Mouse (Mus musculus) MEL (cell line): ENCODE measurements around the gene Tph2. TPM values are rescaled to one million over a fixed set of nuclear protein-coding genes. Genes with fewer than 3 reads are reported as not detected.
A peak's percentile ranks its signal among the peaks of the same experiment; 100 is the strongest.

Source experiments
- DNase-seq: peaks from one replicate; pipeline ENCODE4 v3.0.0; 2011; ENCODE audit warnings: low read depth, low spot score
- H3K27ac ChIP-seq: 2 replicates; pipeline ENCODE4 v1.5.1; 2012; ENCODE audit warnings: low read depth, mild to moderate bottlenecking, control low read depth, low read length, moderate library complexity; ENCODE audit not compliant: control insufficient read depth
- H3K27me3 ChIP-seq, 2 experiments: fragments of 150-350 bp in 1 of 2; sonication (generic) in 1 of 2; 2 replicates each; pipeline ENCODE4 v1.6.1; 2012; ENCODE audit warnings: low read length in 2 of 2, mild to moderate bottlenecking in 2 of 2, improper control_type of control experiment in 1 of 2, moderate library complexity in 1 of 2; ENCODE audit not compliant: insufficient read depth in 2 of 2, control insufficient read depth in 1 of 2
- H3K36me3 ChIP-seq, 2 experiments: 2 replicates each; pipeline ENCODE4 v1.6.1; 2012 to 2014; ENCODE audit warnings: low read length in 2 of 2, improper control_type of control experiment in 1 of 2, inconsistent platforms in 1 of 2, mild to moderate bottlenecking in 1 of 2; ENCODE audit not compliant: insufficient read depth in 2 of 2, control insufficient read depth in 1 of 2
- H3K4me1 ChIP-seq, 2 experiments: fragments of 150-350 bp in 1 of 2; sonication (generic) in 1 of 2; 2 replicates each; pipeline ENCODE4 v1.6.1; 2012; ENCODE audit warnings: low read length in 2 of 2, improper control_type of control experiment in 1 of 2, mild to moderate bottlenecking in 1 of 2; ENCODE audit not compliant: insufficient read depth in 2 of 2, control insufficient read depth in 1 of 2
- H3K4me3 ChIP-seq, 2 experiments: fragments of 150-350 bp in 1 of 2; sonication (generic) in 1 of 2; 2 replicates each; pipeline ENCODE4 v1.5.1; 2012; ENCODE audit warnings: low read depth in 2 of 2, low read length in 2 of 2, mild to moderate bottlenecking in 2 of 2, moderate library complexity in 2 of 2, control low read depth in 1 of 2, improper control_type of control experiment in 1 of 2; ENCODE audit not compliant: control insufficient read depth in 1 of 2, insufficient read depth in 1 of 2
- H3K79me2 ChIP-seq: 2 replicates; pipeline ENCODE4 v1.6.1; 2012; ENCODE audit warnings: mild to moderate bottlenecking, low read length, moderate library complexity; ENCODE audit not compliant: control insufficient read depth, poor library complexity, insufficient read depth
- H3K9ac ChIP-seq: 2 replicates; pipeline ENCODE4 v1.6.1; 2012; ENCODE audit warnings: low read depth, mild to moderate bottlenecking, control low read depth, low read length, moderate library complexity; ENCODE audit not compliant: control insufficient read depth, poor library complexity, severe bottlenecking
- H3K9me3 ChIP-seq: fragments of 150-350 bp; sonication (generic); replicated peaks from 2 replicates; pipeline ENCODE4 v1.6.1; 2012; ENCODE audit warnings: mild to moderate bottlenecking, low read length, improper control_type of control experiment, moderate library complexity; ENCODE audit not compliant: insufficient read depth
- CHD1 ChIP-seq: IDR thresholded peaks from 2 replicates; pipeline ENCODE4 v1.6.1; 2012; ENCODE audit warnings: low read depth, mild to moderate bottlenecking, inconsistent platforms, low read length, improper control_type of control experiment
- CTCF ChIP-seq, 3 experiments: IDR thresholded peaks in 2 of 3; conservative IDR thresholded peaks in 1 of 3; 2 replicates each; pipeline ENCODE4 v1.5.1; 2011 to 2012; ENCODE audit warnings: low read length in 3 of 3, low read depth in 2 of 3, mild to moderate bottlenecking in 2 of 3, improper control_type of control experiment in 1 of 3, inconsistent platforms in 1 of 3, mixed read lengths in 1 of 3, moderate library complexity in 1 of 3; ENCODE audit not compliant: control insufficient read depth in 1 of 3, insufficient read depth in 1 of 3, poor library complexity in 1 of 3, severe bottlenecking in 1 of 3
- E2F4 ChIP-seq: IDR thresholded peaks from 2 replicates; pipeline ENCODE4 v1.6.1; 2011; ENCODE audit warnings: low read depth, low read length, improper control_type of control experiment, borderline replicate concordance
- ETS1 ChIP-seq: IDR thresholded peaks from 2 replicates; pipeline ENCODE4 v1.6.1; 2012; ENCODE audit warnings: low read depth, mild to moderate bottlenecking, inconsistent platforms, low read length, improper control_type of control experiment, moderate library complexity
- GATA1 ChIP-seq: IDR thresholded peaks from 2 replicates; pipeline ENCODE4 v1.6.1; 2011; ENCODE audit warnings: low read depth, low read length, improper control_type of control experiment
- JUND ChIP-seq: IDR thresholded peaks from 2 replicates; pipeline ENCODE4 v1.6.1; 2011; ENCODE audit warnings: low read depth, mild to moderate bottlenecking, improper control_type of control experiment, low read length
- KAT2A ChIP-seq: conservative IDR thresholded peaks from 2 replicates; pipeline ENCODE4 v1.6.1; 2012; ENCODE audit warnings: low read depth, low read length, improper control_type of control experiment, inconsistent platforms
- MEF2A ChIP-seq: IDR thresholded peaks from 2 replicates; pipeline ENCODE4 v1.6.1; 2014; ENCODE audit warnings: low read depth, mild to moderate bottlenecking, inconsistent platforms, low read length, improper control_type of control experiment; ENCODE audit not compliant: poor library complexity, insufficient replicate concordance, severe bottlenecking; ENCODE audit errors: extremely low read depth
- MXI1 ChIP-seq: IDR thresholded peaks from 2 replicates; pipeline ENCODE4 v1.6.1; 2011; ENCODE audit warnings: mild to moderate bottlenecking, low read depth, low read length, improper control_type of control experiment
- NRF1 ChIP-seq: IDR thresholded peaks from 2 replicates; pipeline ENCODE4 v1.6.1; 2014; ENCODE audit warnings: low read depth, mild to moderate bottlenecking, inconsistent platforms, low read length, improper control_type of control experiment, moderate library complexity; ENCODE audit not compliant: poor library complexity, insufficient read depth, severe bottlenecking
- POLR2AphosphoS5 ChIP-seq: IDR thresholded peaks from 2 replicates; pipeline ENCODE4 v1.6.1; 2012; ENCODE audit warnings: low read depth, borderline replicate concordance, mild to moderate bottlenecking, inconsistent platforms, low read length, moderate library complexity, mixed read lengths
- RAD21 ChIP-seq: IDR thresholded peaks from 2 replicates; pipeline ENCODE4 v1.6.1; 2011; ENCODE audit warnings: mild to moderate bottlenecking, low read depth, low read length, improper control_type of control experiment
- TBP ChIP-seq: IDR thresholded peaks from 2 replicates; pipeline ENCODE4 v1.8.0; 2011; ENCODE audit warnings: low read depth, low read length, improper control_type of control experiment
- USF1 ChIP-seq: IDR thresholded peaks from 2 replicates; pipeline ENCODE4 v1.6.1; 2014; ENCODE audit warnings: low read depth, mild to moderate bottlenecking, inconsistent platforms, low read length, improper control_type of control experiment, moderate library complexity
- polyA plus RNA-seq, 2 experiments: library from polyadenylated mRNA; stranded (reverse) in 1 of 2; unstranded in 1 of 2; fragments of >175 nt in 1 of 2; fragments of >200 nt in 1 of 2; gene quantifications; 2 replicates each; pipeline versions ENCODE4 v1.2.1 to v1.2.4; 2012; ENCODE audit warnings: low replicate concordance in 2 of 2, low read depth in 1 of 2; ENCODE audit not compliant: insufficient read length in 2 of 2, insufficient read depth in 1 of 2, missing spikeins in 1 of 2
- total RNA-seq: library from RNA; depleted of rRNA; stranded (reverse); fragments of 300-350 nt; gene quantifications from 2 replicates; pipeline ENCODE4 v1.2.3, GENCODE M21; 2012

Tph2 gene
- total and polyA plus RNA-seq, 3 experiments, result not detected

DNA sequence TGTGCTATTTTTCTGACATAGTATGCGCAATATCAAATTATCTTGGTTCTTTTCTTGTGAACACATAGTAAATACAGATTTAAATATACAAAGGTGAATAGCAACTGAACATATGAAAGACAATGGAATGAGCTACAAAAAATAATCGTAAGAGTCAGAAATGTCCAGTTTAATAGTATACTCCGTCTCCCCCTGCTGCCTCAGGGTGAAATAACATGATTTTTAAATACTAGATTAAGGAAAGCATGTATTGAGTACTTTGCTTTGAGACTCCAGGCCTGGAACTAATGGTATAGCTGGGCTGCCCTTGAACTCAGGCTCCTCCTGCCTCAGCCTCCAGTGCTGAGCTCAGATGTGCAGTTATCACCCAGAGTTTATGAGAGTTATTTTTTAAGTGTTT, 47.7 kb upstream of the Tph2 start:
- no peaks in the 10 kb centered on the region for H3K27me3 ChIP-seq
- TF ChIP-seq MXI1 (no peak), RAD21 (0 out of 2 replicates have a peak, but pooled peaks have one; percentile 5), CTCF (IDR thresholded peaks at IDR 0.05 in 2 of 3, conservative IDR thresholded peaks at IDR 0.05 in 1 of 3; ENCODE audit: control insufficient read depth in 1 of 3, insufficient read depth in 1 of 3, low read depth in 2 of 3, low read length in 3 of 3, poor library complexity in 1 of 3, severe bottlenecking in 1 of 3) (peak in 1 of 3 experiments; percentile 32; a peak in 2 of 6 replicates)
- H3K36me3 ChIP-seq, result peaks cover 7 to 13% of the 10 kb centered on the region in 2 experiments
- H3K9me3 ChIP-seq, result no peaks in the 10 kb centered on the region
- no peak overlapping the region for H3K4me3 ChIP-seq
- peaks cover 10% of the 10 kb centered on the region in 2 experiments for H3K4me1 ChIP-seq
- H3K9ac ChIP-seq, result no peak overlapping the region
- H3K79me2 ChIP-seq, result no peaks in the 10 kb centered on the region; the same call in 1 of the 2 replicates
- H3K27ac ChIP-seq, result no peak overlapping the region
- DNase-seq, result peak; percentile 32

DNA sequence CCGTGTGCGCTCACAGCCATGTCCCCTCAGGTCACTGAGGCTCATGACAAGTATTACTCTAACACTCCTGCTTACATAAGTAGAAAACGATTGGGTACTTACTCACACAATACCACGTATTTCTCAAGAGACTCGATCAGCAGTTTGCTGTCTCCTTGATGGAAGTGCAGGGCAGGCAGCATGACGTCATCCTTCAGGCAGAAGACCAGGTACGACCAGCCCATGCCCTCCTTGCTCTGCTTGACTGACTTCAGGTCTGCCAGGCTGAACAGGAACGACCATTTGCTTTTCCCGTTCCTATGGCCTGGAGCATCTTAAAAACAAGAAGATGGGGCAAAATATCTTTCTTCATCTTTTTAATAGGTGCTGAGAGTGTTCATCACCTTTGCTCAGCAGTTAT, 44.2 kb upstream of the Tph2 start:
- Histone ChIP-seq H3K27me3 (no peaks in the 10 kb centered on the region), H3K4me1 (0 out of 4 replicates have a peak, but pooled peaks cover under 1 to 2% of the 10 kb centered on the region in 2 experiments), H3K79me2 (no peaks in the 10 kb centered on the region; the same call in 1 of the 2 replicates), H3K9me3 (no peaks in the 10 kb centered on the region), H3K4me3 (no peak overlapping the region), H3K9ac (no peak overlapping the region), H3K36me3 (peaks cover under 1 to 4% of the 10 kb centered on the region in 2 experiments), H3K27ac (no peak overlapping the region)
- TF ChIP-seq JUND (no peak), TBP (no peak), CTCF (IDR thresholded peaks at IDR 0.05 in 2 of 3, conservative IDR thresholded peaks at IDR 0.05 in 1 of 3; ENCODE audit: control insufficient read depth in 1 of 3, insufficient read depth in 1 of 3, low read depth in 2 of 3, low read length in 3 of 3, poor library complexity in 1 of 3, severe bottlenecking in 1 of 3) (no peak), USF1 (no peak), KAT2A (no peak), GATA1 (no peak), RAD21 (no peak), MEF2A (no peak)
- no peak for DNase-seq

DNA sequence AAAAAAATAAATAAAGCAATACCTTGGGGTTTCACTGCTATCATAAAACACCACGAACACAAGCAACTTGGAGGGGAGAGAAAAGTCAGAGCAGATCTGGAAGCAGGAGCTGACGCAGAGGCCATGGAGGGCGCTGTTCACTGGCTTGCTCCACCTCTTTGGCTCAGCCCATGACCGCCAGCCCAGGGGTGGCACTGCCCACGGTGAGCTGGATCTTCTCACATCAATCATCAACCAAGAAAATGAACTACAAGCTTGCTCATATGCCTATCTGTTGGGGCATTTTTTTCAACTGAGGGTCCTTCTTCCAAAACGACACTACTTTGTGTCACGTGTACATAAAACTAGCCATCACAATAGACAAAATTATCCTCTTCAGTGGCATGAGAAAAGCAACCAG, 41.8 kb upstream of the Tph2 start:
- Histone ChIP-seq H3K9me3 (no peaks in the 10 kb centered on the region), H3K4me1 (peaks cover 4 to 9% of the 10 kb centered on the region in 2 experiments; a peak in 2 of 4 replicates), H3K27me3 (no peaks in the 10 kb centered on the region), H3K4me3 (no peak overlapping the region), H3K9ac (no peak overlapping the region), H3K36me3 (peaks cover 3 to 7% of the 10 kb centered on the region in 2 experiments), H3K79me2 (peaks cover 1% of the 10 kb centered on the region; the same call in 1 of the 2 replicates), H3K27ac (no peak overlapping the region)
- no peak for TF ChIP-seq KAT2A
- TF ChIP-seq MEF2A, result no peak
- no peak for TF ChIP-seq POLR2AphosphoS5
- no peak for TF ChIP-seq CHD1
- TF ChIP-seq NRF1, result no peak
- TF ChIP-seq ETS1, result no peak
- TF ChIP-seq E2F4, result no peak
- no peak for DNase-seq
